Mouse (Mus musculus): ENCODE results near the gene Senp5.
"Not testable (repeated sequence)": the region's sequence is repeated elsewhere in the genome, so short reads cannot be mapped to it uniquely, and the experiment has no call there.

Gene Senp5

DNA sequence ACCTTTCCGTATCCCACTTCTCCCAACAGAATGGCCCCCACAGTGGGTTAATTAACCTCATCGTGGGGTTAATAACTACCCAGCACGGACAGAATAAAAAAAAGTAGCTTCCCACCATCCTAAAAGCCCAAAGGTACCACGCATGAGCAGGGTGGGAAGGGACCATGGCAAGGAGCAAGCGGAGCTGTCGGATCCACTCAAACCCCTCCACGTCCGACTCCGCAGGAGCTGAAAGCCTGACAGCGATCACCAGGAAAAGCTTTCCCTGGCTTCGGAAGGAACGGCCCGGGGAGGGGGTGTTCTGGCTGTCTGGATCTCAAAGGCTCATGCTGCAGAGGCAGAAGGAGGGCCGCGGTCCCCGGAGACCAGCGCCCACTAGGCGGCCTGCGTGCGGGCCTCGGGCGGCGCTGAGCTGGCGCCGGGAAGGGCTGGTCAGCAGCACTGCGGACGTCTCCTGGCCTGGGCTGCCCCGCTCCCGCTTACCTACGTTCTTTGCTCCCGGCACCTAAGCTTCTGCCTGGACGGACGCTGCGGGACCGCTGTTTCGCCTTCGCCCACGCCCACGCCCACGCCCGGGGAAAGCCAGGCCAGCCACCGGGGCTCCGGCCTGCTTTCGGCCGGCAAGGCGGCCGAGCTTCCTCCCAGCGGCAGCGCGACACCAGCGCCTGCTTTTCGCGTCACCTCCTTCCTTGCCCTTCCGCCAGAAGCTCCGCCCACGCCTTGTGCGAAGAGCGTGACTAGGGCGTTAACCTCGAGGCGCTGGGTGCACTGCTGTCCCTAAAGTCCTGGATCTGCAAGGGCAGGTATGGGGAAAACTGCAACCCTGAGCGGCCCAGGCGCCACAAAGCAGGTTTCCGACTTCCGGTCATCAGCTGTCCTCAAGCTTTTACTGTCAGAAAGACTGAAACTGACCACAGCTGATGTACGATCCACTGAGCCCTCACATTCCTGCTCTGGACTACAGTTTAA, at the start of gene Senp5:
TSS of gene Senp5 (minus strand) at position 779 of the 969 bp plus-strand sequence.
- DNase-seq (ENCODE audit: low read depth, low spot score): peak; percentile 89

DNA sequence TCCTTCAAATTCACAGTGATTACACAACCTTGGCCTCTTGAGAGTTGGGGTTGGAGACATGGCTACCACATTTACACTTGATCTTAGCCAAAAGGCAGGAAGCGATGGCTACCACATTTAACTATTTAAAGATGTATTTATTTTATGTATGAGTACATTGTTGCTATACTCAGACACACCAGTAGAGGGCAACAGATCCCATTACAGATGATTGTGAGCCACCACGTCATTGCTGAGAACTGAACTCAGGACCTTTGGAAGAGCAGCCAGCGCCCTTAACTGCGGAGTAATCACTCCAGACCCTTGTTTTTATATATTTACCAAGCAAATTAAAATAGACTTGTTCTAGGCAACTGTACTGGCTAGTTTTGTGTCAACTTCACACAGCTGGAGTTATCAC, 39.3 kb upstream of the Senp5 start:
- DNase-seq (ENCODE audit: low read depth, low spot score): no peak

DNA sequence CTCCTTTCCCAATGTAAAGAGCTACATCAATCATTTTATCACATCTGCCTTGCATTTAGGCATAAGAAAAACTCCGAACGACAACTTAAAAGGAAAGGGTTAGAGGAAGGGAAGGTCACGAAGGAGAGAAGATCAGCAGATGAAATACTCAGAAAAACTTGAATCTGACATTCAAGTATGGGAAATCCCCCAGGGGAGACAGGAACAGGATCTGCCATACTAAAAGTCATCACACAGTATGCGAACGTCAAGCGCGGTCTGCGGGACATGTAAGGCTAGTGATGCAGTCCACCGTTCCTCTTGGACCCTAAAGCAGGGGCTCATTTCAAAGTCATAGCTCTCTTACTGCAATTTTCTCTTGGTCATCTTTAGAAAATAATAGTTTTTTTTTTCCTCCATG, 16.6 kb upstream of the Senp5 start:
- DNase-seq (ENCODE audit: low read depth, low spot score): no peak

DNA sequence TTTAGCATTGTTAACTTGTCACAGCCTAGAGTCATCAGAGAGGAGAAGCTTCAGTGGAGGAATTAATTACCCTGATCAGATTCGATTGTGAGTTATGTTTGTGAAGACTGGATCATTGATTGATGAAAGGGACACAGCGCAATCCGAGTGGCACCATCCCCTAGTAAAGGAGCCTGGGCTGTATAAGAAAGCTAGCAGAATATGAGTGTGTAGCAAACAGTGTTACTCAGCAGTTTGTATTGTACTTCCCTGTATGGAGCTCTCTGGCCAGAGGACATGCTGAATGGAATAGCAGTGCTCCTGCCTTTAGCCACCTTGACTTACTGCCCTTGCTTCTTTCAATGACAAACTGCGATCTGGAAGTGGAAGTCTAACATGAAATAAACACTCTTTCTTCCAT, 7.2 kb upstream of the Senp5 start:
- no peak for DNase-seq (ENCODE audit: low read depth, low spot score)

DNA sequence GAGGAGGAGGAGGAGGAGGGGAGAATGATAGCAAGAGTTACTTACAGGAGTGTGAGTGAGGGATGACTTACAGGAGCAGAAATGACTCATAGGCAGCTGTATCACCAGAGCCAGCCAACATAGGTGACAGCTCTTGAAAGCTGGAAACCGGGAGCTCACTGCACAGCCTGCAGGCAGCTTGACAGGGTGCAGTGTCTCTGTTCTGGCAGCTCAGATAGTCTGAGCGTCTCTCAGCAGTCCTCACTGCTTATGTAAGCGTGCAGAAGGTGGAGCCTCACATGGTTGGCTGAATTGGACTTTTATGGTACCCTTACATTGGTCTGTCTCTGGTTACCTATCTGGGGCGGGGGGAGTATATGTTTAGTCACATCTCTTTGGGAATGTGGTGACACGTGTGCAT, 6.8 kb upstream of the Senp5 start:
- DNase-seq (ENCODE audit: low read depth, low spot score): no peak

DNA sequence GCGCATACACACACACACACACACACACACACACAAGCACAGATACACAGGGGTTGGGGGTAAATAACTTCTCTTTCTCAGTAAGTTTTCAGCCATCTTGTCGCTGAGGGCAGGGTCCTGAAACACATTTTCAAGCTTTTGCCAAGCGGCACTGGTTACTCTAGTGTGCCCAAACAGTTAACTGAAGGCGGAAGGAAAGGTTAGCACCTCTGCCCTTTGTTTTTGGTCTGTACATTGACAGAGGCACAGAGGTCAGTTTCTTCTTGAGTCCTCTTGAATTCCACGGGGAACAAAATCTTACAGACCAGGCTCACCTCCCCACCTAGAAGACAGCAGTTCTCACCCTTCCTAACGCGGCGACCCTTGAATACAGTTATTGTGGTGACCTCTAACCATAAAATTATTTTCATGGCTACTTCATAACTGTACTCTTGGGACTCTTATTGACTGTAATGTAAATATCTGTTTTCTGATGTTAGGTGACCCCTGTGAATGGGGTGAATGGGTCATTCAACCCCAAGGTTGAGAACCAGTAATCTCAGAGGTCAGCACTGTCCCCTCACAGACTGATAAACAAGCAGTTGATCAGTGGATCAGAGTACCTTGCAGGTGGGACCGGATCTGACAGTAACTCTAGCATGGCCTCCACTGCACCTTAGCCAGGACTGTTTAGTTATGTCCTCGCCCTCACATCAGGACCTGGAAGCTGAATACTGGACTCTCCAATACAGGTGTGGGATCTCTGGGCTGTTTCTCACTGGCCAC, 5.6 kb upstream of the Senp5 start:
- DNase-seq (ENCODE audit: low read depth, low spot score): no peak

DNA sequence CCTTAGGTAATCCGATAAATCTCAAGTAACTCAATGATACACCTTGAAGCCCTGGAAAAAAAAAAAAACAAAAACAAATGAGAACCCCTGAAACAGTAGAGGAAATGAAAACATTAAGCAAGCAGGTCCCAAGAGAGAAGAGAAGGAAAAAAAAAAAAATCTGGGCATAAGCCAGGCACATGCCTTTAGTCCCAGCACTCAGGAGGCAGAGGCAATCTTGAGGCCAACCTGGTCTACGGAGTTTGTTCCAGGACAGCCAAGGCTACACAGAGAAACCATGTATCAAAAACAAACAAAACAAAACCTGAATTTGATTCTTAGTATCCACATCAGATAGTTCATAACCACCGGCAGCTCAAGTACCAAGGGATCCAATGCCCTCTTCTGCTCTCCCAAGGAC, 1.6 kb upstream of the Senp5 start:
- DNase-seq (ENCODE audit: low read depth, low spot score): no peak

DNA sequence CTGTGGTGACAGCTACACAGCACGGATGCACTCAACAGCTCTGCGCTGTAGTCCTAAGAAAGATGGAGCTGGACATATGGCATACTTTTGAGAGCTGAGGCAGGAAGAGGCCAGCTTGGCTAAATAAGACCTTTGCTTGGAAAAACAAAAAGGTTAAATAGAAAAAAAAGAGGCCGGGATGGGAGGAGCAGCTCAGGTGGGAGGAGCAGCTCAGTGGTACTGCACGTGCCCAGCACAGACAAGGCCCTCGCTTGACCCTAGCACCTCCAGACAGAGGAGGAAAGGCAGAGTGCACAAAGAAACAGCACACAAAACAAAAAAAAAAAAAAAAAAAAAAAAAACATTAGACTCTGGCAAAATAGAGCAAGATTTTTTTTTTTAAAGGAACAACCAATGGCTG, 6.7 kb downstream of the Senp5 start:
- no peak for DNase-seq (ENCODE audit: low read depth, low spot score)

DNA sequence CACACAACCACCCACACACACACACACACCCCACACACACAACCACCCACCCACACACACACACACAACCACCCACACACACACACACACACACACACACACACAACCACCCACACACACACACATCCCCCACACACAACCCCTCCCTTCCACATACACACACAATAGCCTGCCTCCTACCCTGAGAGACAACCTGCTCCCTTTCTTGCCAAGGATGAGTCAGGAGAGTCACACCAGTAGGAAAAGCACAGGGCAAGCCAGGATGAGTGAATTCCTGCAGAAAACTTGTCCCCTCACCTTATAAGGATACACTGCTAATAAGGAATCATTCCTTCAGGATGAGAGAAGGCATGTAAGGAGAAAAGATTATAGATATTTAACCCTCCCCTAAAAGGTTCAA, 9.1 kb downstream of the Senp5 start:
- no peak for DNase-seq (ENCODE audit: low read depth, low spot score)

DNA sequence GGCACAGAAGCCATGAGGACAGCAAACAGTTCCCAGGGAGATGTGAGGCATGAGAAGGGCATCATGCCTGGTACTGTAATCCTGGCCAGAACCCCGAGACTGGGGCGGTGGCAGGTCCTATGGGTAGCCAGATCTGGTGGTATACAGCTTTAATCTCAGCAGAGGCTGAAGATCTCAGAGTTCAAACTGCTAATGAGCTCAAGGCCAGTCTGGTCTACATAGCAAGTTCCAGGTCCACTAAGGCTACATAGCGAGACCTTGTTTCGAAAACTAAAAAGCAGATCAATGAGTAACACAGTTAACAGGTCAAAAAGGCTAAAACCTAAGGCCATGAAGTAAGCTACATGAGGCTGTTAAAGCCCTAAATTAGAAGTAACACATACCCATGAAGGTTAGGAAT, 9.9 kb downstream of the Senp5 start:
- DNase-seq (ENCODE audit: low read depth, low spot score): no peak

DNA sequence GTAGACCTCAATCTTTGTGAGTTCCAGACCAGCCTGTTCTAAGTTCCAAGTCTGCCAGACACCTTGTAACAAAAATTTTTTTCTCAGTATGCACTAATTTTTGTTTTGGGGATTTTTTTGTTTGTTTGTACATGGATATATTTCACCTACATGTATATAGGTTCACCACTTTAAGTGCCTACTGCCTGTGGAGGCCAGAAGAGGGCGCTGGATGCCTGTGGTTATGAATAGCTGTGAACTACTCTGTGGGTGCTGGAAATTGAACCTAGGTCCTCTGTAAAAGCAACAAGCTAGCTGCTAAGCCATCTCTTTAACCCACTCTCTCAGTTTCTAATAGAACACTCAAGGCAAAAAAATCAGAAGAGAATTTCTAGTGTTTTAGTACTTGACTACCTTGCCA, 11.0 kb downstream of the Senp5 start:
- DNase-seq (ENCODE audit: low read depth, low spot score): no peak

DNA sequence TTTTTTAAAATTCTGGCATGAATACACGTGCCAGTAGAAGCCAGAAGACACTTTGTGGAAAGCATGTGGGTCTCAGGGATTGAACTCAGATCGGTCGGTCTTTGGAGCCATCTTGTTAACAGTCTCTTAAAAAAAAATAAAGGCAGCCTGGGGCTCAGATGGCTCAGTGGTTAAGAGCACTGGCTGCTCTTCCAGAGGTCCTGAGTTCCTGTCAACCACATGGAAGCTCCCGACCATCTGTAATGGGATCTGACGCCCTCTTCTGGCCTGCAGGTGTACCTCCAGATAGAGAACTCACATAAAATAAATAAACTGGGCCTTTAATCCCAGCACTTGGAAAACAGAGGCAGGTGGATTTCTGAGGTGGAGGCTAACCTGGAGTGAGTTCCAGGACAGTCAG, 22.1 kb downstream of the Senp5 start:
- no peak for DNase-seq (ENCODE audit: low read depth, low spot score)

DNA sequence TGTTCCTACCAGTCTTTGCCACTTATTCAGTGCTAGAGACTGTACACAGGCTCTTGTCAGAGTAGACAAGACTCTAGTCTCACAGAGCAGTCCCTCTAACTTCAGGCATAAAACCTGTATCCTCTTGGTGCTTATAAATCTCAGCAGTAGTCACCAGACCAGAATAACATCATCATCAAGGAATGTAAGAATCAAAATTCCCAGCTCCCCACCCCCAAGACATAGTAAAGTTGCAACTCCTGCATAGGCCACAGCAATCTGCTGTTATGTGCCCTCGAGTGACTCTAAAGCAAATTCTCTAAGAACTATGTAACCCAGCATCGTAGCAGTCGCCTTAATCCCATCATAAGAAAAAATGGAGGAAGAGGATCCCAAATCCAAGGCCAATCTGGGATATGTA, 23.6 kb downstream of the Senp5 start:
- no peak for DNase-seq (ENCODE audit: low read depth, low spot score)

DNA sequence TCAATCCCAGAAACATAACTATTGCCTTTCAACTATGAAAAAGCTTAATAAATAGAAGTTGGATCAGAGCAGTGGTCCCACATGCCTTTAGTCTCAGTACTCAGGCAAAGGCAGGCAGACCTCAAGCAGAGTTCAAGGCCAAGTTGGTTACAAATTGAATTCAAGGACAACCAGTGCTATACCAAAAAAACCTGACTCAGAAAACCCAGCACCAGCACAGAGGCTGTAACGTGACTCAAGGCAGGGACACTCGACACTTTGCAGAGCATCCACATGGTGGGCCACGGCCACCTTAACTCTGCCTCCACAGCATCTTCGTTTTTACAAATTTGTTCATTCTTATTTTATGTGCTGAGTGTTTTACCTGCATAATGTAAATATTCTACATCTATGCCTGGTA, 27.8 kb downstream of the Senp5 start:
- no peak for DNase-seq (ENCODE audit: low read depth, low spot score)

DNA sequence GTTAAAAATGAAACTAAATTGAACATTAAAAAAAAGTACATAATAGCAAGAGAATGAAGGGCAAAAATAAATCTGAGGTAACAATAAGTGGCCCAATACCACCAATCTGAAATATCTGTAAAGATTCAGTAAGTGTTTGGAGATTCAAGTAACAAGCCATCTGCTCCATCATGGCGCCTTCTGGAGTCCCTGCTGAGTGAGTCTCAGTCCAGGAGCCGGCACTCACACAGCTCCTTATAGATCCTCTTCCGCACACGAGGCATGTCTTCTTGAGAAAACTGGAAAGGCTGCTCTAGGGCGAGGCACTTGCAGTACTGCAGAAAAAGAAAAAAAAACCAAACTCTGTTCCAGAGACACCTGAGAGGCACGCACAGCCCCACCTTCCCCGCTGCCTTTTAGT, 39.9 kb downstream of the Senp5 start:
- no peak for DNase-seq (ENCODE audit: low read depth, low spot score)

DNA sequence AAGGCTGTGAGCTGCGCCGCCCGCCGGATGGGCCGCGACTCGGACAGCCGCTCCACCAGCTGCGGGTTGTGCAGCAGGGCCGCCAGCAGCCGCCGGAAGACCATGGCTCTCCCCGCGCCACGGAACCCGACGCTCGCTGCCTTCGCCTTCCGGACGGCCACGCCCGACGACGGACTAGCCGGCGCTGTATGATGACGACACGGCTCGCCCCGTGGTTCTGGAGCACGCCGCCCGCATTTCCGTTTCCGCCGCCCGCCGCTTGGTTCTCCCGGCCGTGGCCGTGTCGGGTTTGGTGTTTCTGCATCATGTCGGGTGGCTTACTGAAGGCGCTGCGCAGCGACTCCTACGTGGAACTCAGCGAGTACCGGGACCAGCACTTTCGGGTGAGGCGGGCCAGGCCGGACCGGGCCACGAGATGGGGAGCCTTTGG, 54.7 kb downstream of the Senp5 start, which contains the start of the genes 0610012G03Rik and Ncbp2:
TSS of gene 0610012G03Rik (minus strand) at position 150 of the 430 bp plus-strand sequence.
TSS of gene Ncbp2 (plus strand) at position 169 of the 430 bp plus-strand sequence.
- DNase-seq (ENCODE audit: low read depth, low spot score): peak; percentile 93

DNA sequence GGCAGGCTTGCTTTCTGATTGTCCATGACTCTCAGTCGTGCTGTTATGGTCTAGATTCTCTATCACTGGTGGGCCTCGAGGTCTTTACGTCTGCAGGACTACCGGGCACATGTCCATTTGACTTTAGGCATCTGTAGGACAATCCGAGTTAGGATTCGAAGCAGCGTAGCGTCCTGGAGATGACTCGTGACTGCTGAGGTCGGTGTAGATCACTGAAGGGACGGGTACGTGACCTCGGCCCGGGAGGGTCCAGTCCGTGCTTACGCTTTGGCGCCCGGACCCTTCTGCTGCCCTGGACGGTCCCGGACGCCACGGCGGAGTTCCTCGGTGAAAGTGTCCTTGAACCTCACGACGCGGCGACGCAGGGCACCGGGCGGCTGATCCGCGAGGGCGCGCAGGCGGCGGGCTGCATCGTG, 55.2 kb downstream of the Senp5 start:
- no peak for DNase-seq (ENCODE audit: low read depth, low spot score)

DNA sequence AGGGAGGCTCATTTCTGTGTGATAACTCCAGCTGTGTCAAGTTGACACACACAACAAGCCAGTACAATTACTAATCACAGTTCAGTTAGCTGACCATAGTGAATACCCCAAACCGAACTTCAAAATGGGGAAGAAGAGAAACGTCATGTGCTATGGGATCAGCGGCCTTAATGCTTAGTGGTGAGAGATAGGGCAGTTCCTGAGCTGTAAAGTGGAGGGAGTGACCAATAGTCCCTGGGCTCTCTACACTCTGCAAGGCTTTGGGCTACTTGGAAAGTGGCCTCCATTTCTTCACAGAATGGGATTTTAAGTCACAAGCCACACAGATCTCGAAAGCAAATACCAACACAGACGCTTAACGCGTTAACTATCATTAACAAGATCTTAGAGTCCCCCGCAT, 55.8 kb downstream of the Senp5 start:
- DNase-seq (ENCODE audit: low read depth, low spot score): no peak

DNA sequence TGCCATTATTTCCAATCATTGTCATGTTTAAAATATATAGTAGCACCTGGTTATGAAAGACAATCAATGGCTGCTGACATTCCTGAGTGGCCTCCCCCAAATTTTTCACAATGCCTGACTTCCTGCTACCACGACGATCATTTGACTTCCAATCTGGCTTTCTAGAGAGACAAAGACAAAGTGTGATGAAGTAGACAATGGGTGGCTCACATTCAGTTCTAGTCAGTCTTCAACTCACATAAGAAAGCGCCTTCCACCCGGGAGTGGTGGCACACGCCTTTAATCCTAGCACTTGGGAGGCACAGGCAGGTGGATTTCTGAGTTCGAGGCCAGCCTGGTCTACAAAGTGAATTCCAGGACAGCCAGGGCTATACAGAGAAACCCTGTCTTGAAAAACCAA, 57.1 kb downstream of the Senp5 start:
- DNase-seq (ENCODE audit: low read depth, low spot score): not testable (repeated sequence)

DNA sequence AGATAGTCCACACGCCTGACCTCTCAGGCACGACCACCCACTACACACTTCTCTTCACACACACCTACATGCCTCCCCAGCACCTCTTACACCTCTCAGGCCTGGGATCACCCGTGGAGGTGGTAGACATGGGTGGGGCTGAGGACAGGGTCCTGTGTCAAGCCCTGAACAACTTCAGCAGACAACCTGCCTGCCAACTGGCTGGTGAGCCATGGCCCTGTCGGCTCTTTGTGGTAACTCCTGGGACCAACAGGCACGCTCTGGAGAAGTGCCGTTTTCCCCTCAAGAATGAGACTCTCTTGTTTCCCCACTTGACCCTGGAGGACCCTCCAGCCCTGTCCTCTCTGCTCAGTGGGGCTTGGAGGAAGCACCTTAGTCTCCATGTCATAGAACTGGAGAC, 57.7 kb downstream of the Senp5 start:
- no peak for DNase-seq (ENCODE audit: low read depth, low spot score)

DNA sequence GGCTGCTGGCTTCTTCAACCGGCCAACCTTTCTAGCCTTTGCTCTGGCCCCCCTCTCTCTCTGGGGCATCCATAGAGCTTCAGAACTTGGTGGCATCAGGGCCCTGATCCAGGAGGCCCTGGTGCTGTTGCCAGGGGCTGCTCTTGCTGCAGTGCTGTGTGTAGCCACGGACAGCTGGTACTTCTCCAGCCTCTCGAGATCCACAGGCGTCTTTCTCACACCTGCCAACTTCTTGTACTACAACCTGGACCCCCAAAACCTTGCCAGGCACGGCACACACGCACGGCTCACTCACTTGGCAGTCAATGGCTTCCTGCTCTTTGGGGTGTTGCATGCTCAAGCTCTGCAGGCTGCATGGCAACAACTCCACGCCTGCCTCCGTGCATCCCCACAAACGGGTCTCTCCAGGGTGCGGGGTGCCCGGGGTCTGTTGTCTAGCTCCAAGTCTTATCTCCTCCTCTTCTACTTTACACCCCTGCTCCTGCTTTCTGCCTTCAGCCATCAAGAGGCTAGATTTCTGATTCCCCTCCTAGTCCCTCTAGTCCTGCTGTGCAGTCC, 58.3 kb downstream of the Senp5 start:
- no peak for DNase-seq (ENCODE audit: low read depth, low spot score)

DNA sequence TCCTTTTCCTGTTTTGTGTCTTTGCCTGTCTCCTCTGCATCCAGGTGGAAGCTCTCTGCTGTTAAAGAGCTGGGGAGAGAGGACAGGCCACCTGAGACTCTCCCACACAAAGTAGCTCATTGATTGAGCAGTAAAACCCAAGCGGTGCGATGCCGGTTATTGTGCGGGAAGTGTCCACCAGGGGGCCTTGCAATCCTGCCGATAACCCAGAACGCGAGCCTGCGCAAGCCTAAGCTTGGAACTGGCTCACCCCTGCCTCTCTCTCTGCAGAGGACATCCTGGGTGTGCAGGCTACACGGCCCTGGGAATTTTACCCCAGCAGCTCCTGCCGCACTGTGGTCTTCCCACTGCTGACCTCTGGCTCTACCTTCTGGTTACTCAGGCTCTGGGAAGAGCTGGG, 59.1 kb downstream of the Senp5 start:
- peak; percentile 71 for DNase-seq (ENCODE audit: low read depth, low spot score)
